Mouse (Mus musculus) intestine, postnatal 0 days (tissue): ENCODE results near the gene Vgll4. TPM values are rescaled to one million over a fixed set of nuclear protein-coding genes. Genes with fewer than 3 reads are reported as not detected.
"Not testable (repeated sequence)": the region's sequence is repeated elsewhere in the genome, so short reads cannot be mapped to it uniquely, and the experiment has no call there.

Experiments used
- ATAC-seq: fragments of 200-750 bp; cut with Nextera tagmentation; 2 replicates; pipeline ENCODE4 v1.8.0; 2017; ENCODE audit warnings: mild to moderate bottlenecking, moderate TSS enrichment, moderate library complexity
- H3K27ac ChIP-seq: fragments of 300-500 bp; sonication (generic); 2 replicates; pipeline ENCODE4 v1.5.1; 2014; ENCODE audit warnings: mild to moderate bottlenecking, low read depth, low read length, moderate library complexity
- H3K27me3 ChIP-seq: fragments of 300-500 bp; sonication (generic); replicated peaks from 2 replicates; pipeline ENCODE4 v1.6.1; 2014; ENCODE audit warnings: low read length, mixed read lengths; ENCODE audit not compliant: control insufficient read depth, insufficient read depth
- H3K36me3 ChIP-seq: fragments of 300-500 bp; sonication (generic); 2 replicates; pipeline ENCODE4 v1.6.1; 2014; ENCODE audit warnings: mild to moderate bottlenecking, moderate library complexity; ENCODE audit not compliant: control insufficient read depth, insufficient read depth
- H3K4me1 ChIP-seq: fragments of 300-500 bp; sonication (generic); replicated peaks from 2 replicates; pipeline ENCODE4 v1.6.1; 2014; ENCODE audit warnings: antibody characterized with exemption, low read length, mixed read lengths; ENCODE audit not compliant: control insufficient read depth, insufficient read depth
- H3K4me2 ChIP-seq: fragments of 300-500 bp; sonication (generic); replicated peaks from 2 replicates; pipeline ENCODE4 v1.6.1; 2014; ENCODE audit warnings: low read depth, mild to moderate bottlenecking, moderate library complexity
- H3K4me3 ChIP-seq: fragments of 300-500 bp; sonication (generic); 2 replicates; pipeline ENCODE4 v1.5.1; 2014; ENCODE audit warnings: low read depth, low read length
- H3K9ac ChIP-seq: fragments of 300-500 bp; sonication (generic); 2 replicates; pipeline ENCODE4 v1.6.1; 2014; ENCODE audit warnings: mild to moderate bottlenecking, low read depth, low read length
- H3K9me3 ChIP-seq: fragments of 300-500 bp; sonication (generic); 2 replicates; pipeline ENCODE4 v1.6.1; 2016; ENCODE audit warnings: mixed run types; ENCODE audit not compliant: control insufficient read depth
- CTCF ChIP-seq: sonication (generic); IDR thresholded peaks from 2 replicates; pipeline ENCODE4 v1.5.1; 2016; ENCODE audit warnings: low read depth, mild to moderate bottlenecking, control low read depth, antibody characterized with exemption, moderate library complexity
- WGBS: fragments of 180-500 bp; shearing (Covaris S2); extraction: QIAGEN DNeasy Blood & Tissue Kit; methylation state at CpG from one replicate; pipeline ENCODE4 v1.1.7; 2014; 5-methylcytosine and 5-hydroxymethylcytosine counted together
- polyA plus RNA-seq: library from polyadenylated mRNA; unstranded; fragments of >200 nt; fragmentation: Nextera tagmentation; extraction: Ambion mirVana; gene quantifications from 2 replicates; pipeline ENCODE4 v1.2.1, GENCODE M21; 2015

Vgll4 gene
- polyA plus RNA-seq, 1 experiment from 2014 or later, result 31.1 TPM

DNA sequence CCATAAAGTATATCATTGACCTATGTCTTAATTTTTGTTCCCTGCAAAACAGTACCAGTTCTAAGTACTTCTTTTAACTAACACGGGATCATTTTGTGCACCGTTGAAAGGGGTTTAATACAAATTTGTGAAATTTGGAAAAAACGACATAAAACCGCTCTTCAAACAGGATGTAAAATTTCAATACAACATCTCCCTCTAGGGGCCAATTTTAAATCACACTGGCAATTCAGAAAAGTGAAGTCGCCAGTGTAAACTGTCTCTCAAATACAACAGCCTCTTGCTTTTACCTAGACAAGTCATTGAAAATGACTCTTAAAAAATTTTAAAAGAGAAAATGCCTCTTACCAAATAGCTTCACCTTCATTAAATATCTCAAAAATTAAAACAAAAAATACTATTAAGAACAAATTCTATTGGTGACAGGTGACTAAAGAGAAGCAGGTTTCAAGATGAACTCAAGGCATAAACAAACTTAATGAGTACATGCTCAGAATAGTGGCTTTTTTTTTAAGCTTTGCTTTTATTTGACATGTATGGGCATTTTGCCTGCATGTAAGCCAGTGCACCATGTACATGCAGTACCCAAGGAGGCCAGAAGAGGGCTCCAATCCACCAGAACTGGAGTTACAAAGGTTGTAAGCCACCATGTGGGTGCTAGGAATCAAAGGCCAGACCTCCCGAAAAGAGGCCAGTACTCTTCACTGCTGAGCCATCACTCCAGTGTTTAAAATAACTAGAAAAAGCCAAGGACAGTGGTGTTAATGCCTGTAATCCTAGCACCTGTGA, 43.2 kb downstream of the Vgll4 start:
- Histone ChIP-seq H3K36me3 (no peaks in the 10 kb centered on the region), H3K4me3 (no peak overlapping the region), H3K4me1 (no peaks in the 10 kb centered on the region), H3K9me3 (no peaks in the 10 kb centered on the region), H3K9ac (no peak overlapping the region), H3K27me3 (no peaks in the 10 kb centered on the region), H3K4me2 (no peak overlapping the region), H3K27ac (no peak overlapping the region)
- no peak for ATAC-seq
- peak; percentile 66 for TF ChIP-seq CTCF
- 42% methylated on average over 6 of the region's 6 CpGs for WGBS

DNA sequence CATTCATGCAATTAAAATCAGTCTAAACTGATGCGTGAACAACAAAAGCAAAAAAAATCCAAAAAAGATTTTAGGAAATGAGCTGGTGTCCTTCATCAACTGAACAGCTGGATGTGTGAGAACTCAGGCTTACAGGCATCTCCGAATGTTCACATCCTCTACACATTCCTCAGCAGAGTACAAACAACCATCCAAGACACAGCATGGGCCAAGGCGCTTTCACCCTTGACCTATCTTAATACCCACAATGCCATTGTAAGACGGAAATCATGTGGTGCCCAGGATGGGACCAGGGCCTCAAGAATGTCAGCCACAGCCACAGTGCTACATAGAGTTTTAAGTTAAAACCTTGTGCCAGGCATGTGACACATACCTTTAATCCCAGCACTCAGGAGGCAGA, 44.6 kb downstream of the Vgll4 start:
- no peak for TF ChIP-seq CTCF
- no peaks in the 10 kb centered on the region for H3K4me1 ChIP-seq
- no peak overlapping the region for H3K27ac ChIP-seq
- H3K9ac ChIP-seq, result no peak overlapping the region
- H3K4me2 ChIP-seq, result no peak overlapping the region
- H3K4me3 ChIP-seq, result no peak overlapping the region
- H3K36me3 ChIP-seq, result no peaks in the 10 kb centered on the region
- no peak for ATAC-seq
- no peaks in the 10 kb centered on the region for H3K27me3 ChIP-seq
- H3K9me3 ChIP-seq, result no peaks in the 10 kb centered on the region
- 86% methylated on average over 4 of the region's 4 CpGs for WGBS

DNA sequence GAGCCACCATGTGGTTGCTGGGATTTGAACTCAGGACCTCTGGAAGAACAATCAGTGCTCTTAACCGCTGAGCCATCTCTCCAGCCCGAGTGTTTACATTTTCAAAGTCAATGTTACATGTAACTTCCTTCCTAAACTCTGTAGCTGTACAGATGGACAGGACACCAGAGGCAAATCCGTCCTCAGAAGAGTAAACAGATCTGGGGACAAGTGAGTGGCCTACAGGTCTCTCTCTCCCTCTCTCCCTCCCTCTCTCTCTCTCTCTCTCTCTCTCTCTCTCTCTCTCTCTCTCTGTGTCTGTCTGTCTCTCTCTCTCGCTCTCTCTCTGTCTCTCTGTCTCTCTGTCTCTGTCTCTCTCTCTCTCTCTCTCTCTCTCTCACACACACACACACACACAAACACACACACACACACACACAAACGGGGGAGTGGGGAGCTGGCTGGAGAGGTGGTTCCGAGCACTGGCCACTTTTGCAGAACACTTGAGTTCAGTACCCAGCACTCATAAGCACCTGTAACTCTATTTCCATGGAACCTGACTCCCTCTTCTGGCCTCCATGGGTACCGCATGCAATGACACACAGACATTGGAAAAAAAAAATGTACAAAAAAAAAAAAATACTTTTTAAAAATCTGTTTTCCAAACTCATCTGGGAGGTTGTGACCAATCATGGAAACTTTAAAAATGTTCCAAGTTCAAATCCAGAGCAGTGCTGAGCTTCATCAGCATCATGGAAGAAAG, 47.3 kb downstream of the Vgll4 start:
- H3K4me2 ChIP-seq, H3K36me3 ChIP-seq, H3K27me3 ChIP-seq, H3K27ac ChIP-seq, ATAC-seq, H3K9me3 ChIP-seq, H3K4me1 ChIP-seq, H3K4me3 ChIP-seq, H3K9ac ChIP-seq: not testable (repeated sequence)
- peak; percentile 72 for TF ChIP-seq CTCF
- WGBS, result 66% methylated on average over 7 of the region's 7 CpGs

DNA sequence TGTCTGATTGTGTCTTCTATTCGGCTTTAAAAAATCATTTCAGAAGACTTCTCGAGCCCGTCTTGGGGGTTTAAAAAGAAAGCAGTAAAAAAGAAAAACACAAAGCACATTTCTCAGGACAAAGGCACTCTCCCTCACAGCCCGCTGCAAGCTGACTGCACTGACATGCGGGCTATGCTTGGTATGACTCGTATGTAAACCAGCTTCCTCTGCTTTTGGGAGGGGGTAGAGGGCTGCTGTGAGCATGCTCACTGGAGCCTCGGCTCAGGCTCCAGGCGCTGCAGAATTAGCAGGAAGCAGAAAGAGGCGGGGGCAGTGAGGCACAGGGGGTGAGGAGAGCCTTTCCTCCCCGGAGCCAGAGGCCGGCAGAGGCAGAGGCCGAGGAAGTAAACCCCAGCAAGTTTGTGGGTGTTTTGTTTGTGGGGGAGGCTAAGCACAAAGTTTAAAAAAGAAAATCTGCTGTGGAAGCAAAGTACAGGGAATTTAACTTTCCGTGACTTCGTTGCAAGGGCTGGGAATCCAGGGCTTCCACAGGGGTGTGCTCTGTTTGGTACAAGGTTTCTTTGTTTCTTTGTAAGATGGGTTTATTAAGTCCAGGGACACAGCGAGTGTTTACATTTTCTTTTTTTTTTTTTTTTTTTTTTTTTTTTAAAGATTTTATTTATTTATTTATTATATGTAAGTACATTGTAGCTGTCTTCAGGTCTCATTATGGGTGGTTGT, 48.0 kb downstream of the Vgll4 start:
- Histone ChIP-seq H3K9me3 (no peaks in the 10 kb centered on the region), H3K27me3 (no peaks in the 10 kb centered on the region), H3K4me2 (peak overlapping the region; percentile 65), H3K36me3 (no peaks in the 10 kb centered on the region), H3K27ac (peak overlapping the region; percentile 57; the same call in 1 of the 2 replicates), H3K4me3 (peak overlapping the region; percentile 38), H3K9ac (peak overlapping the region; percentile 65), H3K4me1 (0 out of 2 replicates have a peak, but pooled peaks cover 9% of the 10 kb centered on the region)
- ATAC-seq, result peak; percentile 79
- WGBS, result 6% methylated on average over 15 of the region's 15 CpGs
- no peak for TF ChIP-seq CTCF

DNA sequence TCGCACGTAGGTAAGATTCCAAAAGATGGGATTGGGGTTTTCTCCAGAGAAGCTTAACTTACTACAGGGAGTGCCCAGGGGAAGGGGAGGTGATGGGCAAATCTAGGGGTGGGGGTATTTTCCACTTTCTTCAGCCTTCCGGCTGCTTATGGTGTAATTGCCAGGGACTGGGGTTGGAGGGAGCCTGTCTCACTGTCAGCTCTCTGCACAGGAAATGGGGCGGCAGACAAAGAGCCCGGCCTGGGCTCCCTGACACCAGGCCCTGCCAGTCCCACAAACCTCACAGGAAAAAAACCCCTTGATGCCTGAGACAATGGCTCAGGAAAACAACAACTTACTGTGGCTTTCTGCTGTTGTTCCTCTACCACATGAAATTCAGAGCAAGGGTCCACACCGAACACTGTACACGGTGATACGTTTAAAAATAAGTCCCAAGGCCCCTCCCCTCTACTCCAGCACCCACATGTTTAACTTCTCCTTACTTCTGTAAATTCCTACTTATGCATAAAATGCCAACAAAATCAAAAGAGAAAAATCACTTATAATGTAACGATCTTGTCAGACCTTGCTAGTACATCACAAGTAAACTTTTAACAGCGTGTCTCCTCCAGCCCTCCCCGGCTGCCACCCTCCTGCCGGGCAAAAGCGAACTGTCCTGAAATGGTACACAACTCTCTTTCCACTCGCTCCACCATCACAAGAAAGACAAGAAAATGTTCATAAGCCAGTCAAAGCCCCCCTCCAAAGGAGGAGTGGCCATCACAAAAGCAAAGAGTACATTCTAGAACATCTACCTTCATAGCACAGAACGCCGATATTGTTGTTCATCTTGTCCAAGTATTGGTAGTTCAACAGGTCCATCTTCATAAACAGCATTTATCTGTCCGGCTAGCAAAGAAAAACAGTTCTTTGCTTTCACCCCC, 49.0 kb downstream of the Vgll4 start:
- 13% methylated on average over 17 of the region's 17 CpGs for WGBS
- no peaks in the 10 kb centered on the region for H3K9me3 ChIP-seq
- ATAC-seq, result no peak

More for the DNA sequence above, 49.0 kb downstream of the Vgll4 start:
- Histone ChIP-seq H3K4me1 (peaks cover 13% of the 10 kb centered on the region), H3K4me3 (peak overlapping the region; percentile 38), H3K4me2 (peak overlapping the region; percentile 65), H3K27ac (peak overlapping the region; percentile 54; the same call in 1 of the 2 replicates), H3K9ac (peak overlapping the region; percentile 65), H3K36me3 (no peaks in the 10 kb centered on the region), H3K27me3 (no peaks in the 10 kb centered on the region)
- TF ChIP-seq CTCF, result peak; percentile 8; the same call in 1 of the 2 replicates
